ENCODE assay signal across 13 mouse cellular contexts in the genomic region with DNA sequence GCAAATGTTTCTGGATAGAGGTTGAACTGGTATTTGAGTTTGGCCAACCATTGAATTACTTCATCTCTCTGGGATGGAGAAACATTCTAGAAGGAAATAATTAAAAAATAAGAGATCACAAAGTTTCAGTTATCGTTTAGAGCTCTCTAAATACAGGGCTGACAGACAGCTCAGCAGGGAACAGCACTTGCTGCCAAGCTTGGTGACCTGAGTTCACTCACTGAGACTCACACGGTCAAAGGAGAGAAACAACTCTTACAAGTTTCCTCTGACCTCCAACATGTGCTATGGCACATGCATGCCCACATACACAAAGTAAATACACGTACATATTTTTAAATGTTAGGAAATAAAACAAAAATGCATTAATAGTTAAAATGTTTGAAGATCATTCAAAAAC. TPM values are rescaled to one million over a fixed set of nuclear protein-coding genes. Genes with fewer than 3 reads are reported as not detected.
DNase-seq lines count a peak whose midpoint lies in the region; TF ChIP-seq lines count a peak whose summit lies in the region.
"Had no signal": no experiment of that assay in that cellular context is flagged by ENCODE, and none has a peak within 500 bp of the region (broad histone marks: within the 10 kb centered on the region; RNA-seq: fewer than 3 reads in every experiment).

No protein-coding gene starts in this region.

- no peak overlapping the region for H3K27ac ChIP-seq in gastrocnemius, adult 2 months
- H3K27ac ChIP-seq: embryonic facial prominence, embryonic 12.5 days; forebrain, embryonic 15.5 days; heart, embryonic 13.5 days; hindbrain, embryonic 15.5 days had no signal

- intact Hi-C loops in gastrocnemius, adult 2 months (cut with DNase I): no loop called here
- intact Hi-C loops in gastrocnemius, postnatal 14 days (cut with DNase I; ENCODE audit: low total_unique reads): loop anchor here (10.0 kb wide), 1 partner anchor 85 kb away; no protein-coding TSS in a partner anchor

- TF ChIP-seq CTCF in gastrocnemius, adult 2 months (IDR thresholded peaks at IDR 0.05): no peak

- no peak overlapping the region for H3K4me3 ChIP-seq in gastrocnemius, adult 2 months
- H3K4me3 ChIP-seq: embryonic facial prominence, embryonic 12.5 days; forebrain, embryonic 15.5 days; heart, embryonic 13.5 days; hindbrain, embryonic 15.5 days had no signal

- DNase-seq in gastrocnemius, adult 2 months: peak; percentile 39
- DNase-seq in gastrocnemius, postnatal 14 days: no peak
- DNase-seq in heart, adult 8-10 months (ENCODE audit: low spot score): peak; percentile 19
- DNase-seq in heart, postnatal 4 days: no peak
- peak; percentile 59 for DNase-seq in adipocyte (ENCODE audit: low spot score)
- peak; percentile 21 for DNase-seq in skeletal muscle tissue, adult 2 months (ENCODE audit: low read depth, low spot score)
- DNase-seq: adrenal gland, postnatal 10 days; gastrocnemius, postnatal 10 days; kidney, adult 8-10 months had no signal

RNA-seq across cellular contexts. Expression of a gene that starts 16.7 kb away (rescaled TPM):
- 10 to 100 TPM; 61.4 to 66.6 TPM for total RNA-seq in gastrocnemius, adult 2 months (2021)
- 10 to 100 TPM; 82.5 to 92.6 TPM for total RNA-seq in gastrocnemius, postnatal 14 days (2021)
- total RNA-seq in heart, adult 8-10 months (2022): 100 to 1,000 TPM; 119 to 175 (median 143) TPM
- total RNA-seq in heart, postnatal 4 days (2021): 100 to 1,000 TPM; 246 to 267 TPM

RNA-seq across cellular contexts. Expression of a gene that starts 16.7 kb away (rescaled TPM):
- total RNA-seq in gastrocnemius, adult 2 months (2021): under 1 TPM; 0.48 to 0.81 TPM
- total RNA-seq in gastrocnemius, postnatal 14 days (2021): under 1 TPM in 1 of 2 experiments, not detected in 1; 0.60 TPM
- under 1 TPM in 2 of 4 experiments, not detected in 2; 0.40 to 0.69 TPM for total RNA-seq in heart, adult 8-10 months (2022)
- under 1 TPM; 0.50 to 0.52 TPM for total RNA-seq in heart, postnatal 4 days (2021)

Comparison
In these comparisons a context has a peak if more than half of its experiments do, and no peak if none do; other contexts are left out.
1. DNase-seq: peak in gastrocnemius, adult 2 months (single experiment), heart, adult 8-10 months (single experiment), adipocyte (single experiment) and skeletal muscle tissue, adult 2 months (single experiment); none in gastrocnemius, postnatal 14 days (single experiment) and heart, postnatal 4 days (single experiment).